Mouse (Mus musculus) neural tube, embryonic 15.5 days (tissue): ENCODE measurements at regions not wholly inside any gene's neighbourhood (a gene's known extent, or its start where the extent isn't known, plus 50 kb on each side); places are given as distances from the start of the nearest gene placed in this dataset.
A peak's percentile ranks its signal among the peaks of the same experiment; 100 is the strongest.

Experiments used
- ATAC-seq: fragments of 200-750 bp; cut with Nextera tagmentation; 2 replicates; pipeline ENCODE4 v1.8.0; 2017; ENCODE audit warnings: mild to moderate bottlenecking, moderate TSS enrichment, moderate library complexity; ENCODE audit not compliant: low FRiP score
- H3K27ac ChIP-seq: fragments of 300-500 bp; sonication (generic); replicated peaks from 2 replicates; pipeline ENCODE4 v1.5.1; 2015; ENCODE audit warnings: mild to moderate bottlenecking, inconsistent platforms
- H3K27me3 ChIP-seq: fragments of 300-500 bp; sonication (generic); replicated peaks from 2 replicates; pipeline ENCODE4 v1.6.1; 2015; ENCODE audit warnings: inconsistent platforms
- H3K36me3 ChIP-seq: fragments of 300-500 bp; sonication (generic); 2 replicates; pipeline ENCODE4 v1.6.1; 2015; ENCODE audit warnings: inconsistent platforms
- H3K4me1 ChIP-seq: fragments of 300-500 bp; sonication (generic); 2 replicates; pipeline ENCODE4 v1.6.1; 2015; ENCODE audit warnings: inconsistent platforms
- H3K4me2 ChIP-seq: fragments of 300-500 bp; sonication (generic); 2 replicates; pipeline ENCODE4 v1.6.1; 2015; ENCODE audit warnings: inconsistent platforms, mild to moderate bottlenecking, moderate library complexity
- H3K4me3 ChIP-seq: fragments of 300-500 bp; sonication (generic); replicated peaks from 2 replicates; pipeline ENCODE4 v1.5.1; 2015; ENCODE audit warnings: mild to moderate bottlenecking, inconsistent platforms
- H3K9ac ChIP-seq: fragments of 300-500 bp; sonication (generic); replicated peaks from 2 replicates; pipeline ENCODE4 v1.6.1; 2015; ENCODE audit warnings: mild to moderate bottlenecking, inconsistent platforms
- H3K9me3 ChIP-seq: fragments of 300-500 bp; sonication (generic); replicated peaks from 2 replicates; pipeline ENCODE4 v1.6.1; 2016; ENCODE audit warnings: inconsistent platforms
- WGBS: fragments of 180-500 bp; shearing (Covaris S2); methylation state at CpG from one replicate; pipeline ENCODE4 v1.1.7; 2015; ENCODE audit warnings: mixed read lengths; 5-methylcytosine and 5-hydroxymethylcytosine counted together

- WGBS, result 47% methylated on average over 10 of the region's 10 CpGs
These were observed 199.6 kb upstream of the Ccdc122 start for GRCm38 (mm10) chr14:76836926-76837516.

GRCm38 (mm10) chr14:76836271-76836670, 200.3 kb upstream of the Ccdc122 start:
- H3K27me3 ChIP-seq, result no peaks in the 10 kb centered on the region
- WGBS, result 92% methylated on average over 2 of the region's 2 CpGs
- H3K4me1 ChIP-seq, result 0 out of 2 replicates have a peak, but pooled peaks cover 6% of the 10 kb centered on the region
- no peak overlapping the region for H3K4me2 ChIP-seq
- H3K4me3 ChIP-seq, result no peak overlapping the region
- no peak overlapping the region for H3K27ac ChIP-seq
- no peak for ATAC-seq
- H3K36me3 ChIP-seq, result no peaks in the 10 kb centered on the region
- no peaks in the 10 kb centered on the region for H3K9me3 ChIP-seq
- no peak overlapping the region for H3K9ac ChIP-seq

More at GRCm38 (mm10) chr14:76836926-76837516, 199.6 kb upstream of the Ccdc122 start:
- Histone ChIP-seq H3K9me3 (no peaks in the 10 kb centered on the region), H3K27me3 (no peaks in the 10 kb centered on the region), H3K4me3 (no peak overlapping the region), H3K4me2 (no peak overlapping the region), H3K27ac (0 out of 2 replicates have a peak overlapping the region, but pooled peaks have one; percentile 4), H3K4me1 (0 out of 2 replicates have a peak, but pooled peaks cover 6% of the 10 kb centered on the region), H3K9ac (no peak overlapping the region), H3K36me3 (no peaks in the 10 kb centered on the region)
- no peak for ATAC-seq

DNA sequence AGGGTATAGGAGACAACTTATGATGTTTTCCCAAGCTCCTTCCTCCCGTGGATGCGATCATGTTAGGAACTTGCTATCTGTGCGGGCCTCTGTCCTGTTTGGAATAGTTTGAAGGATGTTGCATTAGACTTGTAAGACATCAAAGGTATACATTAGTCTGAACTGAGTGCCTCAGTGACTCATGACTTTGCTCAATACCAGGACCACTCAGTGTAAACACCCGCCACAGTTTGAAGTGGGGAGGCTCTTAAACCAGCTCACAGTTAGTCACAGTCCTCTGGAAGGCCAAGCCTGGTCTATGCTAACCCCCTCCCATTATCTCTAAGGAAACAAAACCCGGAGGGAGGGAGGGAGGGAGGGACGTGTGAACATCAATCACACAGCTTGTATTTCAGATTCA, 202.5 kb upstream of the Ccdc122 start:
- H3K27ac ChIP-seq, result no peak overlapping the region
- no peak overlapping the region for H3K4me2 ChIP-seq
- 67% methylated on average over 6 of the region's 6 CpGs for WGBS
- H3K9me3 ChIP-seq, result no peaks in the 10 kb centered on the region
- no peak overlapping the region for H3K9ac ChIP-seq
- ATAC-seq, result no peak
- no peak overlapping the region for H3K4me3 ChIP-seq
- no peaks in the 10 kb centered on the region for H3K27me3 ChIP-seq
- 0 out of 2 replicates have a peak, but pooled peaks cover 6% of the 10 kb centered on the region for H3K4me1 ChIP-seq
- H3K36me3 ChIP-seq, result no peaks in the 10 kb centered on the region

DNA sequence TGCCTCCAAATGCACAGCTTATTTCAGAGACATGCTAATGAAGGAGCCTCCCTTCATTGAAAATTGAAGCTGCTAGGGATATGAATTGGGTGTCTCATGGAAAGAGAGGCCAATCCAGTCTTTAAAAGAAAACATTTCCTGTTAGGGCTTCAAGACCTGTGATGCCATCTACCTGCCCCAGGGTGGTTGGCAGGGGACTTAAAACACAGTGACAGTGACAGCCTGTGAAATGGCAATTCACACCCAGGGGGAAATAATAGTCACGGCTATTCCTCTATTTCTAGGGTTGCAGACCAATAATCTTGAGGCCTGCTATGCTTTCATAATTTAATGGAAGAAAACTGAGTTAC, 207.4 kb upstream of the Ccdc122 start:
- no peak overlapping the region for H3K9ac ChIP-seq
- H3K27ac ChIP-seq, result no peak overlapping the region
- peaks cover 6% of the 10 kb centered on the region; the same call in 1 of the 2 replicates for H3K4me1 ChIP-seq
- no peak overlapping the region for H3K4me2 ChIP-seq
- H3K27me3 ChIP-seq, result no peaks in the 10 kb centered on the region
- ATAC-seq, result no peak
- no peaks in the 10 kb centered on the region for H3K36me3 ChIP-seq
- no peaks in the 10 kb centered on the region for H3K9me3 ChIP-seq
- 78% methylated on average over 1 of the region's 1 CpGs for WGBS
- H3K4me3 ChIP-seq, result no peak overlapping the region

DNA sequence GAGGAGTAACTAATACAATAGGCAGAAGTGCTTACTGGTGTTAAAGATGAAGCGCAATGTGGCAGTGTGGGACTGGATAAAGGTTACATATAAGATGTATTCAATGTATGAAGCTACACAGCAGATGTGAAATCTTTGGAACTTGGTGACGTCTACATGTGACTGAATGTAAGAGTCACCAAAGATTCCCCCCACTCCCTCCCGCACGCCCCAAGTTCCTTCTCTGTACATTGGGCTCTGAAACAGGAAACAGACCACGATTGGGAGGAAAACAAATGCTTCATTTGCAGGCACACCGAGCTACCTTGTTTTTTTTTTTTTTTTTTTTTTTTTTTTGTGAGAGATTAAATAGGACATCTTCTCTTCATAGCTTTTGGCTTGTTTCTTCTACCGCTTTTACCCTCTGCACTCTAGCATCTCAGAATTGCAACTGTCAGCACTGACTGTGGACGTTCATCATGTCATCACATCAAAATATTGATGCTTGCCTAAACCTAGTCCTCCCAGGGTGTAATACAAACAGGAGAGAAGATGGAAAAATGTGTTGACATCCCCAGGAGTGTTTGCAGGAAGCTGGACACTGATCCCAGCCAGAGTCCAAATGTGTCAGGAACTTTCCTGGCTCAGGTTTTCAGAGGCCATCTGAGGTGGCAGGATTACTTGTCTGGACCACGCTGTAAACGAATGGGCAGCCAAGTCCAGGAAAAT, 208.0 kb upstream of the Ccdc122 start:
- Histone ChIP-seq H3K36me3 (no peaks in the 10 kb centered on the region), H3K4me3 (no peak overlapping the region), H3K4me1 (peaks cover 6% of the 10 kb centered on the region; the same call in 1 of the 2 replicates), H3K27me3 (no peaks in the 10 kb centered on the region), H3K9ac (no peak overlapping the region), H3K27ac (no peak overlapping the region), H3K9me3 (no peaks in the 10 kb centered on the region), H3K4me2 (no peak overlapping the region)
- WGBS, result 88% methylated on average over 10 of the region's 10 CpGs
- no peak for ATAC-seq

DNA sequence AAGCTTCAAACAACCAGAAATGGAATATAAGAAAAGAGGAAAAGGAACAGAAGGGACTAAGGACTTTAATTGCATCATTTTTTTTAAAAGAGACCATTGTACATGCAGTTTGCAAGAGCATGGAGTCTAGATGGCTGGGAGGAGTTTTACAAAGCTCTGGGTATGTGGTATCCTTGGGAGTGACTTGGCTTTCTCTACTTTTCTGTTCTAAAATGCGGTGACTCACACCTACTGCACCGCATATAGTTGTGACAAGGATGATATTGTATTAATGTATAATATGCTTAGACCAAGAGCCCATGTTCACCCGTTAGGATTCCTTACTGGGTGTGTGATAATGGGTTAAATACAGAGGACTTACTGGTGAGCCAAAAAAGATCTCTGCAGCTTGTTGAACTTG, 212.5 kb upstream of the Ccdc122 start:
- Histone ChIP-seq H3K9me3 (no peaks in the 10 kb centered on the region), H3K9ac (no peak overlapping the region), H3K36me3 (no peaks in the 10 kb centered on the region), H3K4me2 (no peak overlapping the region), H3K4me3 (no peak overlapping the region), H3K27ac (no peak overlapping the region), H3K4me1 (peaks cover 14% of the 10 kb centered on the region), H3K27me3 (no peaks in the 10 kb centered on the region)
- ATAC-seq, result no peak
- 95% methylated on average over 3 of the region's 3 CpGs for WGBS

GRCm38 (mm10) chr14:76822766-76823325, 213.7 kb upstream of the Ccdc122 start:
- no peaks in the 10 kb centered on the region for H3K36me3 ChIP-seq
- H3K4me3 ChIP-seq, result no peak overlapping the region
- WGBS, result 70% methylated on average over 9 of the region's 9 CpGs
- no peak overlapping the region for H3K9ac ChIP-seq
- peaks cover 23% of the 10 kb centered on the region for H3K4me1 ChIP-seq
- no peak overlapping the region for H3K27ac ChIP-seq
- H3K9me3 ChIP-seq, result no peaks in the 10 kb centered on the region
- H3K27me3 ChIP-seq, result no peaks in the 10 kb centered on the region
- H3K4me2 ChIP-seq, result no peak overlapping the region
- no peak for ATAC-seq

GRCm38 (mm10) chr14:76821892-76822291, 214.7 kb upstream of the Ccdc122 start:
- Histone ChIP-seq H3K4me2 (no peak overlapping the region), H3K4me3 (no peak overlapping the region), H3K9ac (no peak overlapping the region), H3K4me1 (peaks cover 24% of the 10 kb centered on the region), H3K27ac (no peak overlapping the region), H3K36me3 (no peaks in the 10 kb centered on the region), H3K9me3 (no peaks in the 10 kb centered on the region), H3K27me3 (no peaks in the 10 kb centered on the region)
- WGBS, result 54% methylated on average over 8 of the region's 8 CpGs
- ATAC-seq, result no peak

DNA sequence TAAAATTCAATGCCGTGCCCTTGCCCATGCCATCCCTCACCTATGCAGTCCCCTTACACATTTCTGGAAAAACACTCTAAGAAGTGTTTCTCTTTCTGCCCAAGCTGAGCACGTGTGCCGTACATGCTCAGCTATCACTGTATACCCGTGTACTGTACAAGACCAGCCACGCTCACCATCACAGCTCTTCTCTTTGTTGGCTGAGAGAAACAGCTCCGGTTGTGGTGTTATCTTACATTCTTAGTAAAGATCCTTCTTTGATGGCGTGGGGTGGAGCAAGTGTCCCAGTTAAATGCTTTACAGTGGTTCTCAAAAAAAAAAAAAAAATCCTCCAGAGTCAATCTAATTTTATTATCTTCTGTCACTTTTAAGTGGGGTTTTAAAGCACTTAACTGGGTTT, 215.1 kb upstream of the Ccdc122 start:
- H3K4me1 ChIP-seq, result peaks cover 26% of the 10 kb centered on the region
- 71% methylated on average over 7 of the region's 7 CpGs for WGBS
- no peak overlapping the region for H3K27ac ChIP-seq
- no peaks in the 10 kb centered on the region for H3K36me3 ChIP-seq
- ATAC-seq, result no peak
- no peaks in the 10 kb centered on the region for H3K27me3 ChIP-seq
- no peaks in the 10 kb centered on the region for H3K9me3 ChIP-seq
- no peak overlapping the region for H3K9ac ChIP-seq
- no peak overlapping the region for H3K4me3 ChIP-seq
- H3K4me2 ChIP-seq, result no peak overlapping the region

DNA sequence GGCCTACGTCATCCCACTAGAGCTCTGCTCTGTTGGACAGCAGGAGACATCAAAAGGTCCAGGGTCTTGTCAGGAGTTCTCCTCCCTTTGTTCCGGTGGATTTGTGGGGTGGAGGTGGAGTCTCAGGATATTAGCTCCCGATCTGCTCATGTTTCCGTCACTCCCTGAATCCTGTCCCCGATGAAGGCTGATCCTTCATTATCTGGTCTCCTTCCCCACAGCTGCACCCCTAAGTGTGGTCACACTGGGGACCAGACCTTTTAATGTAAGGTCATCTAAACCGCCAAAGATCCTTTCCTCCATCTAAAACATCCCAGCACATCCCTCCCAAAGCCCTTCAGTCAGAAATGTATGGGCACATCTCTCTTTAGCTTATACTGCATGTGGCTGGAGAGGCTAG, 215.6 kb upstream of the Ccdc122 start:
- Histone ChIP-seq H3K9ac (no peak overlapping the region), H3K4me1 (peaks cover 27% of the 10 kb centered on the region), H3K27ac (no peak overlapping the region), H3K27me3 (no peaks in the 10 kb centered on the region), H3K9me3 (no peaks in the 10 kb centered on the region), H3K4me3 (no peak overlapping the region), H3K4me2 (no peak overlapping the region), H3K36me3 (no peaks in the 10 kb centered on the region)
- 71% methylated on average over 6 of the region's 6 CpGs for WGBS
- no peak for ATAC-seq

DNA sequence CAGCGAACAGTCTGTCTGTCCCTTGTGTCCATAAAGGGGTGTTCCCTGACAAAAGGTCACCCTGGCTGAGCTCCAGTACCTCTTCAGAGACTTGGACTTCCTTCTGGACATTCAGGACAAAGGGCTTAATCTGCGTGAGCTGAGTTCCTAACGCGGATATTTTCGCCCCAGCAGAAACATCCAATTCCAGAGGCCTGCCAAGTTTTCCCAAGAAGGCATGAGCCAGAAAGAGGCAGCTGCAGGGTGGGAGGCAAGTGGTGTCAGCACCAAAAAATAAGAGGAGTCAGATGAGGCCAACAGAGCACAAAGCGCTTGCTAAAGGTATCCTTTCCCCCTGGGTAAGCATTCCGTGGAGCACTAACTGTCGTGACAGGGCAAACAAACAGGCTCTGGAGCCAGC, 216.9 kb upstream of the Ccdc122 start:
- H3K4me1 ChIP-seq, result peaks cover 27% of the 10 kb centered on the region
- H3K27ac ChIP-seq, result peak overlapping the region; percentile 68
- H3K36me3 ChIP-seq, result no peaks in the 10 kb centered on the region
- ATAC-seq, result peak; percentile 48; the same call in 1 of the 2 replicates
- H3K4me2 ChIP-seq, result no peak overlapping the region
- 35% methylated on average over 8 of the region's 8 CpGs for WGBS
- H3K9ac ChIP-seq, result no peak overlapping the region
- H3K27me3 ChIP-seq, result no peaks in the 10 kb centered on the region
- H3K9me3 ChIP-seq, result no peaks in the 10 kb centered on the region
- H3K4me3 ChIP-seq, result no peak overlapping the region
